Mouse (Mus musculus) kidney, postnatal 0 days (tissue): ENCODE data around the gene Ccdc177. TPM values are rescaled to one million over a fixed set of nuclear protein-coding genes. Genes with fewer than 3 reads are reported as not detected.

Source experiments
- ATAC-seq: fragments of 200-750 bp; cut with Nextera tagmentation; replicated peaks from 2 replicates; pipeline ENCODE4 v1.8.0; 2017; ENCODE audit warnings: low read depth, moderate number of reproducible peaks, moderate TSS enrichment, moderate library complexity; ENCODE audit not compliant: low FRiP score
- DNase-seq: peaks from one replicate; pipeline ENCODE4 v3.0.0-alpha.2; 2016; ENCODE audit warnings: low spot score
- H3K27ac ChIP-seq: fragments of 300-500 bp; sonication (generic); 2 replicates; pipeline ENCODE4 v1.5.1; 2014; ENCODE audit warnings: mild to moderate bottlenecking
- H3K27me3 ChIP-seq: fragments of 300-500 bp; sonication (generic); 2 replicates; pipeline ENCODE4 v1.6.1; 2014; ENCODE audit warnings: low read length, mixed read lengths; ENCODE audit not compliant: insufficient read depth
- H3K36me3 ChIP-seq: fragments of 300-500 bp; sonication (generic); 2 replicates; pipeline ENCODE4 v1.6.1; 2014; ENCODE audit warnings: low read length, mixed read lengths; ENCODE audit not compliant: insufficient read depth
- H3K4me1 ChIP-seq: fragments of 300-500 bp; sonication (generic); replicated peaks from 2 replicates; pipeline ENCODE4 v1.6.1; 2014; ENCODE audit warnings: antibody characterized with exemption, low read length, mixed read lengths; ENCODE audit not compliant: insufficient read depth
- H3K4me2 ChIP-seq: fragments of 300-500 bp; sonication (generic); 2 replicates; pipeline ENCODE4 v1.6.1; 2014; ENCODE audit warnings: mild to moderate bottlenecking, low read length, moderate library complexity, mixed read lengths
- H3K4me3 ChIP-seq: fragments of 300-500 bp; sonication (generic); replicated peaks from 2 replicates; pipeline ENCODE4 v1.5.1; 2014; ENCODE audit warnings: low read depth, low read length
- H3K9ac ChIP-seq: fragments of 300-500 bp; sonication (generic); 2 replicates; pipeline ENCODE4 v1.6.1; 2014; ENCODE audit warnings: low read depth, low read length
- H3K9me3 ChIP-seq: fragments of 300-500 bp; sonication (generic); replicated peaks from 2 replicates; pipeline ENCODE4 v1.6.1; 2016; ENCODE audit warnings: low read length, inconsistent platforms, mixed read lengths
- CTCF ChIP-seq: IDR thresholded peaks from 2 replicates; pipeline ENCODE4 v1.5.1; 2016; ENCODE audit warnings: antibody characterized with exemption, low read depth, mild to moderate bottlenecking, moderate library complexity
- WGBS: fragments of 180-500 bp; shearing (Covaris S2); extraction: QIAGEN DNeasy Blood & Tissue Kit; methylation state at CpG from one replicate; pipeline ENCODE4 v1.1.7; 2014; 5-methylcytosine and 5-hydroxymethylcytosine counted together
- polyA plus RNA-seq: library from polyadenylated mRNA; unstranded; fragments of >200 nt; fragmentation: Nextera tagmentation; extraction: Ambion mirVana; gene quantifications from 2 replicates; pipeline ENCODE4 v1.2.1, GENCODE M21; 2015

Gene Ccdc177
- polyA plus RNA-seq, 1 experiment from 2014 or later = 0.08 TPM

DNA sequence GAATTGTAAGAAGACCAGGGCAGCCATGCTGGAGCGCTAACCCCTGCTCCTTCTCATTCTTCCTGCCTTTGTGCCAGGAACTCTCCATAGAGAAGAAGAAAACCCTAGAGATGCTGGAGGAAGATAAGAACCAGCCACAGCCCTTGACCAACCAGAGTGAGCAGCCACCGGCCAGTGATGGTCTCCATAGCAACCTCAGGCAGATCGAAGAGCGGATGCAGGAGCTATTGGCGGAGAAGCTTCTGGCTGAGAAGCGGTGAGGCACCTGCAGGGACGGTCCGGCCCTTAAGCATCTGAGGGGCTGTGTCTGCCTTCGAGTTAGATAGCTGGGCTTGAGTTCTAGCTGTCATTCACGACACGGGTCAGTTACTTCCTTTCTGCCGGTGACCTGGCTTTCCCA lies 40.0 kb downstream of the Ccdc177 start:
- Histone ChIP-seq H3K27ac (no peak overlapping the region), H3K9me3 (no peaks in the 10 kb centered on the region), H3K27me3 (no peaks in the 10 kb centered on the region), H3K4me1 (no peaks in the 10 kb centered on the region), H3K4me3 (no peak overlapping the region), H3K9ac (no peak overlapping the region), H3K4me2 (no peak overlapping the region), H3K36me3 (no peaks in the 10 kb centered on the region)
- 72% methylated on average over 12 of the region's 12 CpGs for WGBS
- no peak for DNase-seq
- no peak for ATAC-seq
- no peak for TF ChIP-seq CTCF

DNA sequence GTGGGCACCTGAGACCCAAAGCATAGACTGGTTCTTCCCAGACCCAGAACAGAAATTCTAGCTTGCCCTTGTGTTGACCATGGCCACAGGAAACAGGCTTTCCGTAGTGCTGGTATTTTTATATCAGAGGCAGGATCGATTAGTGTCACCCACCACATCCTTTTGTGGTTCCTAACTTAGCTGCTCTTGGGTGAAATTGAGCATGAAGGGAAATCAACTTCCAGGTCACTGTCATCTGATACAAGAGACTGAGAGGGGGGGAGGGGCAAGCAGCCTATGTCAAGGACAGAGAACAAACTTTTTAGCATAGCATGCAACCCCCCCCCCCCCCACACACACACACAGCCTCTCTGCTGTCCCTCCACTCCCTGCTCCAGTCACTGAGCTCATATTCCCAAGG lies 41.3 kb downstream of the Ccdc177 start:
- no peaks in the 10 kb centered on the region for H3K9me3 ChIP-seq
- no peaks in the 10 kb centered on the region for H3K27me3 ChIP-seq
- TF ChIP-seq CTCF = no peak
- no peaks in the 10 kb centered on the region for H3K36me3 ChIP-seq
- no peak overlapping the region for H3K27ac ChIP-seq
- H3K9ac ChIP-seq = no peak overlapping the region
- 43% methylated on average over 2 of the region's 2 CpGs for WGBS
- DNase-seq = no peak
- no peak for ATAC-seq
- H3K4me1 ChIP-seq = no peaks in the 10 kb centered on the region
- no peak overlapping the region for H3K4me3 ChIP-seq
- no peak overlapping the region for H3K4me2 ChIP-seq

DNA sequence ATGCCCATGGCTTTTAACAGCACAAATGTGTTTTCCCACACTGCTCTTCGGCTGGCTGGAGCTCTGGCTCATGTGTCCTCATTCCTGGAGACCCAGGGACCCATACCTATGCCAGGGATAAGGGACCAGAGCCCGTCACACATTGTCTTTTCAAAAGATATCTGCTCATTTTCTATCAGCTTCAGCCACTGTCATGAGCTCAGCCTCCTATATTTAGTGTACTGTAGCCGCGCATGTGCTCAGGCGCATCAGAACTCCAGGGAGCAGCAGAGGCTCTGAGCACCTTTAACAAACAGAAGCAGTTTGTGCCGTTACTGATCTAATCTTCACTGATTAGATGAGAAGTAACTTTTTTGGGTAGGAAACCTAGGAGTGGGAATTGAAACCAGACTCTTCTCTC lies 44.6 kb downstream of the Ccdc177 start:
- no peak overlapping the region for H3K4me2 ChIP-seq
- H3K9ac ChIP-seq = no peak overlapping the region
- WGBS = 69% methylated on average over 6 of the region's 6 CpGs
- no peaks in the 10 kb centered on the region for H3K4me1 ChIP-seq
- no peaks in the 10 kb centered on the region for H3K27me3 ChIP-seq
- DNase-seq (no peak), ATAC-seq (no peak)
- H3K27ac ChIP-seq = no peak overlapping the region
- no peak overlapping the region for H3K4me3 ChIP-seq
- H3K36me3 ChIP-seq = no peaks in the 10 kb centered on the region
- no peak for TF ChIP-seq CTCF
- H3K9me3 ChIP-seq = no peaks in the 10 kb centered on the region

DNA sequence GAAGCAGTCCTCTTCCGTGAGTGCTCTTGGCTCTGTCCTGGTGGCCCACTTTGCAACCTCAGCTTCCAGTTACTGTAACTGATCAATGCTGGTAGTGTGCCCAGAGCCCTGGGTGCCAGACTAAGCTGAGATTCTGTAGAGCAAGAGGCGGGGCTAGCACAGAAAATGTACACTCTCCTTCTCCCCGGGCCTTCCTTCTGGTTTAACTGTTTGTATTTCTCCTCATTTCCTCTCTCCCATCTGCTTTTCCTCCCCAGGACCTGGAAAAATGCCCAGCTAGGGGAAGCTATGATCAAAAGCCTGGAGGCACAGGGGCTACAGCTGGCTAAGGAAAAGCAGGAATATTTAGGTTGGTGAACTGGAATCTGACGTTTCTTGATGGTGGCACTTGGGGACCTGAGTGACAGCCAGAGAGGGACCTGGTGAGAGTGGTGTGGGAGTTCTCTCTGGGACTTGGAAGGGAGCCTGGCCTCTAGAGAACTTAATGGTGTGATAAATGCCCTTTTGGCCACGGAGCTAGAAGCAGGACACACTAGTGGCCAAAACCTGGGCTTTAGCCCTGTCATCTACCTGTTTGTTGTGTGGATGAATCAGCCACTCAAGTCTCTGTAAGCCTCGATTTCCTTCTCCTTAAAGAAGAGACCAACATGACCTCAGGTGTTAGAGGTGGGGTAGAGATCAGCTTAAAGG lies 53.4 kb downstream of the Ccdc177 start:
- no peak overlapping the region for H3K4me2 ChIP-seq
- ATAC-seq = no peak

DNA sequence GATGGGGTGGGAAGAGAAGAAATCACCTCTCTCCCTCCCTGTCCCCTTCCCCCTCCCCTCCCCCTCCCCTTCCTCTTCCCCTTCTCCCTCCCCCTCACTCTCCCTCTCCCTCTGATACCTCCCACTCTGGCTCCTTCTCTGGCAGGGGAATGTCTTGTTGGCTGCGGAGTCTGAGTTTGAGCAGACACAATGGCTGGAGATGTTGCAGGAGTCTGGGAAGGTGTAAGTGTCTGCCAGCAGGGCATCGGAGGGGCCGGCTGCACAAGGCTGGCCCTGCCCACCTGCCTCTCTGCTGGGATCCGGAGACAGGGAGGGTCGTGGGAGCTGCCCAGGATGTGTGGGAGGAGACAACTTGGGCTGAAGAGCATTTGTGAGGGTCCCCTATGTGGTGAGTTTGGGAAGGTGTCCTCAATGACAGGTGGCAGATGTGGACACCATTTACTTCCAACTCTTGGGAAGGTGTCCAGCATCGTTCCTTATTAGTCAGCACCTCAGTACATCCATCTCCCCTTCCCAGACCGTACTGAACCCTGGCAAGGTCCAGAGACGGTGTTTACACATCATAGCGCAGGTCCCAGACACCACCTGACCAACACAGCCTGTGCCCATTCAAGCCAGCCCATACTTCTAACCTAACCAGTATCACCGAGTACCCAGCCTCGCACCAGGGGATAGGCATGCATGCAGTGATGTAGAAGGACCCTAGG lies 54.1 kb downstream of the Ccdc177 start:
- DNase-seq (peak; percentile 21), ATAC-seq (peak; percentile 49; the same call in 1 of the 2 replicates)
- peaks cover 9% of the 10 kb centered on the region for H3K4me1 ChIP-seq
- H3K36me3 ChIP-seq = no peaks in the 10 kb centered on the region
- no peak overlapping the region for H3K27ac ChIP-seq
- H3K9ac ChIP-seq = no peak overlapping the region
- WGBS = 43% methylated on average over 11 of the region's 11 CpGs
- no peak for TF ChIP-seq CTCF
- H3K9me3 ChIP-seq = no peaks in the 10 kb centered on the region
- no peaks in the 10 kb centered on the region for H3K27me3 ChIP-seq
- no peak overlapping the region for H3K4me3 ChIP-seq
- H3K4me2 ChIP-seq = no peak overlapping the region

More for the DNA sequence above, 53.4 kb downstream of the Ccdc177 start:
- DNase-seq = peak; percentile 49
- Histone ChIP-seq H3K27me3 (no peaks in the 10 kb centered on the region), H3K27ac (no peak overlapping the region), H3K4me1 (peaks cover 9% of the 10 kb centered on the region), H3K36me3 (no peaks in the 10 kb centered on the region), H3K4me3 (no peak overlapping the region), H3K9me3 (no peaks in the 10 kb centered on the region), H3K9ac (no peak overlapping the region)
- 28% methylated on average over 6 of the region's 6 CpGs for WGBS
- no peak for TF ChIP-seq CTCF

Other genes starting within 250 kb of the Ccdc177 start
- gene Galnt16, start 242.4 kb downstream of the Ccdc177 start, polyA plus RNA-seq = 3.9 TPM in 2 replicates
- gene Slc39a9, start 116.8 kb downstream of the Ccdc177 start, polyA plus RNA-seq = 21.1 and 21.2 TPM in 2 replicates
- gene Erh, start 116.3 kb downstream of the Ccdc177 start, polyA plus RNA-seq = 210 and 215 TPM in 2 replicates
- 3.5 and 4.0 TPM in 2 replicates for gene Plekhd1, start 68.1 kb downstream of the Ccdc177 start, polyA plus RNA-seq
- 16.1 and 16.5 TPM in 2 replicates for gene Susd6, start 29.8 kb upstream of the Ccdc177 start, polyA plus RNA-seq
- gene Srsf5, start 184.8 kb upstream of the Ccdc177 start, polyA plus RNA-seq = 659 and 670 TPM in 2 replicates
- 1.7 and 4.0 TPM in 2 replicates for gene Slc10a1, start 208.0 kb upstream of the Ccdc177 start, polyA plus RNA-seq